Mouse (Mus musculus): Measurements from ENCODE around the gene Thada.

Thada gene

DNA sequence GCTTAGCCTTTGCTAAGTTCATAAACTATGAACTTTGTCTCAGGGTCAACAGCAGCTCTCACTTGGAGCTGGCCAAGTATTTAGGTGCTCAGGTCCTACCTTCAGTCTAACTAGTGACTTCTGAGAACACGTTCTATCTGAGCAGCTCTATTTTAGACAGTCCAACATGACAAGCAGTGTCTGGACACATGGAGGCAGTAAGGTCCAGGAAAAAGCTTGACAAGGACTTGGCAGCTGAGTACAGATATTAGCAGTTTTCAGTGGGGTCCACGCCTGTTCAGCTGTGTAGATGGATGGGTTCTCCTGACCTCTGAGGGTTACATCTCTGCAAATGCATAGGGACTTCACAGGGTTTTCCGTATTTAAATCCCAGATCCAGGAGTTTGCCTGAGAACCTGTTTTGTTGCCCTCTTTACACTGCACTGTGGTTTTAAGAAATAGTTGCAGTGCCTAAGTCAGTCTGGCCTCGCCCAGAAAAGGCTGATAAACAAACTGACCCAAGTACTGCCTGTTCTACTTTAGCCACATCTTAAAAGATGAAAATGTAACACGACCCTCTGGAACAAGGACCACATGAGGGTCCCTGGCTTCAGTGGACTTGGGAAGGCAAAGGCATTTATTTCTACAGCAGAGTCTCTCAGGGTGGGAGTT lies 200.4 kb downstream of the Thada start:
- no peaks in the 10 kb centered on the region for H3K27me3 ChIP-seq (ENCODE audit: control insufficient read depth, insufficient read depth, low read length, poor library complexity, severe bottlenecking)
- 0 out of 2 replicates have a peak, but pooled peaks cover 1% of the 10 kb centered on the region for H3K36me3 ChIP-seq (ENCODE audit: control insufficient read depth, insufficient read depth, low read length, poor library complexity, severe bottlenecking)
- DNase-seq (ENCODE audit: low read depth, low spot score): no peak

DNA sequence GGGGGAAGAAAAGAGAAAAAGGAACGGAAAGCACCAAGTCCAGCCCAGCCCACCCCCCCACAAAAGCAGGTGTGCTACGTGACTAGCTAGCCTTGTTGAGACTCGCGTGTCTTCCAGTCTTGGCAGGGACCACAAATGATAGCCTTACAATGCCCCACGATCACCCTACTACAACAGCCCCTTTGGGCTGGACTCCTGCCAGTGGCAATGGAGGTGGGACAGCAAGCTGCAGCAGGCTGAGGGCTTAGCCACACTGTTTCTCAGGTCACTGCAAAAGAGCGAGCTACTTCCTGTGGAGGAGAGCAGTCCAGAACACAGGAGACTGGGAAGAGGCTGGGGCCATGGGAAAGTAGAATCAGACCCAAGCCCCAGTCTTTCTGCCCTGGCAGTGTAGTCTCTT lies 201.7 kb downstream of the Thada start:
- H3K27me3 ChIP-seq (ENCODE audit: control insufficient read depth, insufficient read depth, low read length, poor library complexity, severe bottlenecking): no peaks in the 10 kb centered on the region
- no peak for DNase-seq (ENCODE audit: low read depth, low spot score)
- H3K36me3 ChIP-seq (ENCODE audit: control insufficient read depth, insufficient read depth, low read length, poor library complexity, severe bottlenecking): 0 out of 2 replicates have a peak, but pooled peaks cover 1% of the 10 kb centered on the region

DNA sequence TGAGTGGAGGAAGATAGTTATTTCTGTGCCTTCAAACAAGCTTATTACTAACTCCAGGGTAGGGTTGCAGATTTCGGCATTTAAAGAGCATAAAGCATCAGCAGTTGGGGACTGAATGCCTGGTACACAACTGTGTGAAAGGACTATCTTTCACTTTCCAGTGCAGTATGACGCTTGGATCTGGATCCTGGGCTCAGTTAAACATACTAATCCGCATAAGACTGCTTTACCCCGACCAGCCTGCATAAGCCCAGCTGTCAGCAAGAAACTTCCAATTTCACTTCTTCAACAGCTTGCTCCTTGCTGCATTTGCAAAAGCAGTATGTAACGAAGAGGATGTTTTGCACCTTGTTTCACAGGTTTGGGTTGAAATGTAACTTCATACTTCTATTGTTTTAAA lies 202.4 kb downstream of the Thada start:
- no peak for DNase-seq (ENCODE audit: low read depth, low spot score)
- 0 out of 2 replicates have a peak, but pooled peaks cover 1% of the 10 kb centered on the region for H3K36me3 ChIP-seq (ENCODE audit: control insufficient read depth, insufficient read depth, low read length, poor library complexity, severe bottlenecking)
- no peaks in the 10 kb centered on the region for H3K27me3 ChIP-seq (ENCODE audit: control insufficient read depth, insufficient read depth, low read length, poor library complexity, severe bottlenecking)

DNA sequence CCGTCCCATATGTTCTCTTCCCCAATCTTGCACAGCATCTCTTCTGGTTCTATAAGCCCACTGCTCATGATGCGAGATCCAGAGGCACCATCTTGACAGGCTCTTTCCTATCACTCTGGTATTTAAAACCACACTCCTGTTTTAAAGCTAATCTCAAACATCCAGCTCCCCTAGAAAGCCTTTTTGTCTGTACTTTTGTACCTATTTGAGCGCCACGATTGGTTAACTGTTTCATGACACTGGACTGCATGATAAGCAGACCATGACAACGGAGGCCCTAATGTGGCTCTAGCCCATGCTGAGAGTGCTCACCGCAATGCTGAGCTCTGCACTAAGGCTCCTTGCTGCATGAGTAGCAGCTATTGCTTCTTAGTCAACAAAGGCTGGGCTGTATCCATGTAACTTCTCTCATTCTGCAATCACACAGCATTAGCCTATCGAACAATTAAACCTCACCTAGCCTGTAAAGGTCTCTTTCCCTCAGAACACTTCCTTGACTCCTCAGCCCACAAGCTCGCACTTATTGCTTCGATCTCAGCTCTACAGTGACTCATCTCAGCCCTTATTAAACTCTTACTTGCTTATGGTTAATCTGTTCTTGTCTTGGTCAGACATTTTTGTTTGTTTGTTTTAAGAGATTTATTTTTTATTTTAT lies 203.6 kb downstream of the Thada start:
- DNase-seq (ENCODE audit: low read depth, low spot score): no peak
- Histone ChIP-seq H3K36me3 (ENCODE audit: control insufficient read depth, insufficient read depth, low read length, poor library complexity, severe bottlenecking) (0 out of 2 replicates have a peak, but pooled peaks cover 1% of the 10 kb centered on the region), H3K27me3 (ENCODE audit: control insufficient read depth, insufficient read depth, low read length, poor library complexity, severe bottlenecking) (no peaks in the 10 kb centered on the region)

DNA sequence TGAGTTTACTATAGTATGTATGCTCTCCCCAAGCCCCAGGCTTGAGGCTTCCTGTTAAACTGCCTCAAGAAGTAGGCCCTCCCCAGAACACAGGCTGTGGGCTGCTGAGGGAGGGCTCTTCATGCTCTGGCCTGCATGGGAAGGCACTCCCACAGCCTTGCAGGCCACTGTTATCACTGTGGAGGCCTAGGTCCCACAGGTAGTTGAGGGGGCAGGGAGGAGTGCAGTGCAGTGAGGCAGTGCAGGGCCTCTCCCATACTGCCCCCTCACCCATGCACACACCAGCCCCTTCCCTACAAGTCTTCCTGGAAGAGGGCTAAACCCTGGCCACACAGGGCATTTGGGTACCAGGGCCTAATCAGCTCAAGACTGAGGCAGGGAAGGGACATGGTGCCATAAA lies 205.0 kb downstream of the Thada start:
- 0 out of 2 replicates have a peak, but pooled peaks cover 1% of the 10 kb centered on the region for H3K36me3 ChIP-seq (ENCODE audit: control insufficient read depth, insufficient read depth, low read length, poor library complexity, severe bottlenecking)
- no peaks in the 10 kb centered on the region for H3K27me3 ChIP-seq (ENCODE audit: control insufficient read depth, insufficient read depth, low read length, poor library complexity, severe bottlenecking)
- DNase-seq (ENCODE audit: low read depth, low spot score): no peak

DNA sequence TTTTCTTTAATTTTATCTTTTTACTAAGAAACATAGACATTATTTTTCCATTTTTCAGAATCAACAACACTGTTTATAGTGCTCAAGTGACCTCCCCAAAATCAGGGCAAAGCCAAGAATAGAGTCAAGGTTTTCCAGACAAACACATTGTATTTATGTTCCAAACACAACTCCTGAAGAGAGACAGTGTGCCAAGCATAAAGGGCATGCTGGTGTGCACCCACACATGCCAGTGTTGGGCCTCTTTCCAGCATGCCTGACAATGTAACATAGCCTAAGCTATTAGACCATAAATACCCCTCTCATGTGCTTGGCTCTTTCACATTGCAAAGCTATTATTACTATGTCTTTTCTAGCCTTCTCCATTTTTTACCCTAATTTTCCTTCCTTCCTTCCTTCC lies 205.8 kb downstream of the Thada start:
- Histone ChIP-seq H3K36me3 (ENCODE audit: control insufficient read depth, insufficient read depth, low read length, poor library complexity, severe bottlenecking) (0 out of 2 replicates have a peak, but pooled peaks cover 1% of the 10 kb centered on the region), H3K27me3 (ENCODE audit: control insufficient read depth, insufficient read depth, low read length, poor library complexity, severe bottlenecking) (no peaks in the 10 kb centered on the region)
- no peak for DNase-seq (ENCODE audit: low read depth, low spot score)

DNA sequence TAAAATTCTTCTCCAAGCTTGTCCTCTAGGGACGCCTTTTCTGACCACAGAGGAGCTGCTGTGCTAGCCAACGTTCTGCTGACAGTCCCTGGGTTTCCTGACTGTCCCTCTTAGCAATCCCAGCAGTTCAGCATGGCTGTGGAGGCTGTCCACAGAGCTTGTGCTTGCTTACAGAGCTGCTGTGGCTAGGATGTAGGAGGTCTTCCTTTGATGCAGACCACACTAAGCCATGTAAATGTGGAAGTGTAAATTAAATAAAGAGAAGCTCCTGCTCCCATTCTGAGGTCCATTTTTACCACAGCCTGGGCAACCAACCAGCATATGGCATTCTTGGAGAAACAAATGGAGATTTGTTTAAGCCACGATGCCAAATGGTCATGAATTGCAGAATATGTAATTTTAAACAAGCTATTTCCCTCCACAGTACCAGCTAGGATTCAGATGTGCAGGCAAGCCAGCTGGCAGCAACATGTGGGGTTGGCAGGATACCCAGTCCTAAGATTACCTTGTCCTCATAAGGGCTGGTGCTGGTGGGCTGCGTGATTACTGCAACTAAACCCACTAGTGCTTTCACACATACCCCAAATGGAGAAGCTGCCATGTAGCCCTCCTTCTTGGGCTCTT lies 207.3 kb downstream of the Thada start:
- 0 out of 2 replicates have a peak, but pooled peaks cover 1% of the 10 kb centered on the region for H3K36me3 ChIP-seq (ENCODE audit: control insufficient read depth, insufficient read depth, low read length, poor library complexity, severe bottlenecking)
- no peaks in the 10 kb centered on the region for H3K27me3 ChIP-seq (ENCODE audit: control insufficient read depth, insufficient read depth, low read length, poor library complexity, severe bottlenecking)
- no peak for DNase-seq (ENCODE audit: low read depth, low spot score)

DNA sequence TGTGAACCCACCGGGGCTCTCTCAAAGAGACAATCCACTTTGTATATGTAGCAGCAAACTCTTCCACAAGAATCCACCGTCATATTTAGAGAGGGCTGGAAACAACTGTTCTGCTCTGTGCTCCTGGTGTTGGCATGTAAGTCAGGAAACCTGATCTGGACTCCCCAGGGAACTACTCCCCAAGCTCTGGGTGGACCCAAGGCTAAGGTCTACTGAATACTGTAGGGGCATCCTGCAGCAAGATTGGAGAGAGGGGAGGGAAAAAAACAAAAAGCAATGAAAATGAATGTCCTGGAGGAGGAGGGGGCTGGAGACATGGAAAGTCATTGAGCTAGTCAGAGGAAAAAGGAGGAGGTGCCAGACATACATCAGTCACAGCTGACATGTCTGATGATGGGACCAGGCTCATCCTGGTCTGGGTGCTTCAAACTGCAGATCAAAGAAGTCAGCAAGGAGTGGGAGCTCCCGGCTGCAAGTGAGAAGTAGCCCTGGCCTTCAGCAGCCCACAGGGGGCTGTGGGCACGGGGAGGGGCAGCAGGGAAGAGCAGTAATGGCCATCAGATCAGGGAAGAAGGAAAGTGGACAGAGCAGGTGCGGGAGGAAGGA lies 208.0 kb downstream of the Thada start:
- H3K36me3 ChIP-seq (ENCODE audit: control insufficient read depth, insufficient read depth, low read length, poor library complexity, severe bottlenecking): 0 out of 2 replicates have a peak, but pooled peaks cover 1% of the 10 kb centered on the region
- no peak for DNase-seq (ENCODE audit: low read depth, low spot score)
- no peaks in the 10 kb centered on the region for H3K27me3 ChIP-seq (ENCODE audit: control insufficient read depth, insufficient read depth, low read length, poor library complexity, severe bottlenecking)

DNA sequence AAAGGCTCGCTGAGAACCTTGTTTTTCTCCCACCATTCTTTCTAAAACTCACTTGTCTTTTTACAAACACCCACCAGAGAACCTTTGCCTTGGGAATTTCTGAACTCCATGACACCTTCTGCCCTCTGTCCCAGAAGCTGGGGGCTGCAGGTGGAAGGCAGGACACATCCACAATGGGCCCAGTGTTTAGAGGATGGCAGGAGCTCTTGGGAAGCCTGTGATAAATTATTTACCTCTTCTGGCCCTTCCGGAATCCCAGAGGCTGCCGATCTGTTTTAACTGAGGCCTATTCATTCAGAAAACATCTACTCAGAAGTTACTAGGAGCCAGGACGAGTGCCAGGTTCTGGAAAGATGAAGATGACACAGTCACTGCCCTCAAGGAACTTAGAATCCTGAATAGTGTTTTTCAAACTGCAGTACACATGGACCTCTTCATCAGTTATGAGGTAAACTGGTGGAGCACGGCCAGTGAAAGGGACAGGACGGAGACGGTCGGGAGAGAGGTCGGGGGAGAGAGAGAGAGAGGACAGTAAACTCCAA lies 209.7 kb downstream of the Thada start:
- 0 out of 2 replicates have a peak, but pooled peaks cover 4% of the 10 kb centered on the region for H3K36me3 ChIP-seq (ENCODE audit: control insufficient read depth, insufficient read depth, low read length, poor library complexity, severe bottlenecking)
- DNase-seq (ENCODE audit: low read depth, low spot score): no peak

DNA sequence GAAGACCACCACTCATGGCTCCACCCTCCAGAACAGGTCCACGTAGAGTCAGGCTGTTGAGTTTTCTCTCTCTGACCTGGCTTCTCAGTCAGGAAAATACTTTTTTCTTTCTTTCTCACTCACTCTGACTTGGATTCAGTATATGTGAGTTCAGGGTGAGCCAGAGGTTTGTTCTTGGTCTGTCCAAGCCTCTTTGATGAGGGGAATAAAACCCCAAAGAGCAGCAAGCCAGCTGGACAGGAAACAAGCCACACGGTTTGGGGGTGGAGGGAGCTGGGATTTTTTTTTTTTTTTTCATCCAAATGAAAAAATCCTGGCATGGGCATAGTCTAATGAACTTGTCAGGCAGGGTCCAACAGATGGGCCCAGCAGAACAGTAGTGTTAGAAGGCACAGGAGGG lies 210.2 kb downstream of the Thada start:
- 0 out of 2 replicates have a peak, but pooled peaks cover 4% of the 10 kb centered on the region for H3K36me3 ChIP-seq (ENCODE audit: control insufficient read depth, insufficient read depth, low read length, poor library complexity, severe bottlenecking)
- DNase-seq (ENCODE audit: low read depth, low spot score): no peak

More for the DNA sequence above, 209.7 kb downstream of the Thada start:
- H3K27me3 ChIP-seq (ENCODE audit: control insufficient read depth, insufficient read depth, low read length, poor library complexity, severe bottlenecking): no peaks in the 10 kb centered on the region

DNA sequence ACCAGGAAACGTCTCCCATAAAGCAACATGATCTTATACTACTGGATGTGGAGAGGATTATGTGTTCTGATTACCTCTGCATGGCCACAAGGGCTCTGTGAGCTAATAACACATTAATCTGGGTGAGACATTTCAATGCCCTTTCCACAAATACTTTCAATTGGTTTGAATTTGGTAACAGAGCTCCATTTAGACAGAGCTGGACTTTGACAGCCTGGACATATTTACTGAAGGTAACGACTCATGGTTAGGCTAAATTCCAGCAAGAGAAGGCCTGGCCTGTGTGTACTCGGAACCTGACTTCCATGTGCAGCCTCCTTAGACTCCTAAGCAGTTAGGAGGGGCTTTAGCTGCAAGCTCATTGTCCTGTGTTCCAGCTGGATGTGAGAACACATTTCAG lies 214.6 kb downstream of the Thada start:
- no peak for DNase-seq (ENCODE audit: low read depth, low spot score)
- H3K27me3 ChIP-seq (ENCODE audit: control insufficient read depth, insufficient read depth, low read length, poor library complexity, severe bottlenecking): no peaks in the 10 kb centered on the region
- peaks cover 4% of the 10 kb centered on the region for H3K36me3 ChIP-seq (ENCODE audit: control insufficient read depth, insufficient read depth, low read length, poor library complexity, severe bottlenecking)

More for the DNA sequence above, 210.2 kb downstream of the Thada start:
- no peaks in the 10 kb centered on the region for H3K27me3 ChIP-seq (ENCODE audit: control insufficient read depth, insufficient read depth, low read length, poor library complexity, severe bottlenecking)

DNA sequence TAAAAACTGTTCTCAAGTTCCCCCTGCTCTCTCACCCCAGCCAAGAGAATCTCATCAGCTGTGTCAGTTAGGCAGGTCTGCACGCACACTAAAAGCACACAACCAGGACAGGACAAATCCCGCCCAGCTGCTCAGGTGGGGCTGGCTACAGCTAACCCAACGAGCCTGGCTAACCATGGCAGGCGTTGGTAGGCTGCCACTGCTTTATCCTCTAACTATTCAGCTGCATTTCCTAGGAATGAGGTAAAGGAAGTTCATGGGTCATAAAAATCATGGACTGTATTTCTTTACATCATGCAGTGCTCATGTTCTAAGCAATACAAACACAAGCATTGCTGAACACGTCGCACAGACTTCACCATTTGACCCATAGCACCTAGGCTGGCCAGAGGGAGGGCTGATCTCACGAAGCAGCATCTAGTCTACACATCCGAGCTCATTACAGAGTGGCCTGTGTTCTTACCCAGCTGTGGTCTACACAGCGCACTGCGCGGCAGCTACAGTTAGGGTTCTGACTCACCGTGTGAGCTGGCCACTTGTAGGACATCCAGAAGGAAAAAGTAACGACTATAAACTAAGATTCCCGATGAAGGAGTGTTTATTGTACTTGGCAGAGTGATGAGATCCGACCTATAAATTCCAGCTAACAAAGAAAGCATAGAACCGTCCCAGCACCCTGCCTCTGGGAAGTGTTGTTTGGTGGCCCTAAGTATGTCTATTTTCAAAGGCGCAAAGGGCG lies 221.7 kb downstream of the Thada start:
- peaks cover 1% of the 10 kb centered on the region for H3K36me3 ChIP-seq (ENCODE audit: control insufficient read depth, insufficient read depth, low read length, poor library complexity, severe bottlenecking)
- no peaks in the 10 kb centered on the region for H3K27me3 ChIP-seq (ENCODE audit: control insufficient read depth, insufficient read depth, low read length, poor library complexity, severe bottlenecking)
- no peak for DNase-seq (ENCODE audit: low read depth, low spot score)

DNA sequence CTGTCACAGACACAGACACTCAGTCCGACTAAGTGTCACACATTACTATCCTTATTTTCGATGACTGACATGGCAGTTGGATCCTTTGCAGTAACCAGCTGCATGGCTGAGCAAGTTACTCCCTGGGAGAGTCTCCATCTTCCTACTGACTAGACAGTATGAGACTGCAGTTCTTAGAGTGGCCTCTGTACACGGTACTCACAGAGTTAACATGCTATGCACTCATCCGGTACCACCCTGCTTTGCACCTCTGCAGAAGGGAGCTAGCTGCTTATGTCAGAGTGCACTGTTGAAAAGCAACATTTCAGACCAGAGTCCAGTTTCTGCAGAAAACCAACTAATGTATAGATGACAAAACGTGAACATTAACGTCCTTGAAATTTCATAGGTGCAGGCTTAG lies 222.2 kb downstream of the Thada start:
- Histone ChIP-seq H3K27me3 (ENCODE audit: control insufficient read depth, insufficient read depth, low read length, poor library complexity, severe bottlenecking) (no peaks in the 10 kb centered on the region), H3K36me3 (ENCODE audit: control insufficient read depth, insufficient read depth, low read length, poor library complexity, severe bottlenecking) (no peaks in the 10 kb centered on the region; the same call in none of the 2 replicates)
- DNase-seq (ENCODE audit: low read depth, low spot score): no peak

DNA sequence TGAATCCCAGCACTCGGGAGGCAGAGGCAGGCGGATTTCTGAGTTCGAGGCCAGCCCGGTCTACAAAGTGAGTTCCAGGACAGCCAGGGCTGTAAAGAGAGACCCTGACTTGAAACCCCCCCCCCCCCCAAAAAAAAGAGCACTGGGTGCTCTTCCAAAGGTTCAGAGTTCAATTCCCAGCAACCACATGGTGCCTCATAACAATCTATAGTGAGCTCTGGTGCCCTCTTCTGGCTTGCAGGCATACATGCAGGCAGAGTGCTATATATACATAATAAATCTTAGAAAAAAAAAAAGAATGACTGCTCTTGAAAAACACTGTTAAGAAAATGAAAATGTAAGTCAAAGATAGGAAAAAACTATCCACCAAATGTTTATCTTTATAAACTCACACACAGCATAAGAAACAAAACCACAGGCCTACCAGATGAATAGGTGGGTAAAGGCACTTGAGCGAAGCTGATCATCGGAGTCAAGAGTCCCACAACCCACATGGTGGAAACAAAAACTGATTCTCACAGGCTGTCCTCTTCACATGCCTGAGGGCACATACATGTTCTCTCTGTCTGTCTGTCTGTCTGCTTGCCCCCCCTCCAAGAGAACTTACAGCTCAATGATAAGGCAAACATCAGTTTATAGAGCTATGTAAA lies 224.6 kb downstream of the Thada start:
- Histone ChIP-seq H3K36me3 (ENCODE audit: control insufficient read depth, insufficient read depth, low read length, poor library complexity, severe bottlenecking) (no peaks in the 10 kb centered on the region; the same call in 1 of the 2 replicates), H3K27me3 (ENCODE audit: control insufficient read depth, insufficient read depth, low read length, poor library complexity, severe bottlenecking) (no peaks in the 10 kb centered on the region)
- DNase-seq (ENCODE audit: low read depth, low spot score): peak; percentile 28

All from splenic B cell, adult 2 months (primary cell).